Mouse (Mus musculus): ENCODE measurements at regions not wholly inside any gene's neighbourhood (a gene's known extent, or its start where the extent isn't known, plus 50 kb on each side); places are given as distances from the start of the nearest gene placed in this dataset.
A peak's percentile ranks its signal among the peaks of the same experiment; 100 is the strongest.

DNA sequence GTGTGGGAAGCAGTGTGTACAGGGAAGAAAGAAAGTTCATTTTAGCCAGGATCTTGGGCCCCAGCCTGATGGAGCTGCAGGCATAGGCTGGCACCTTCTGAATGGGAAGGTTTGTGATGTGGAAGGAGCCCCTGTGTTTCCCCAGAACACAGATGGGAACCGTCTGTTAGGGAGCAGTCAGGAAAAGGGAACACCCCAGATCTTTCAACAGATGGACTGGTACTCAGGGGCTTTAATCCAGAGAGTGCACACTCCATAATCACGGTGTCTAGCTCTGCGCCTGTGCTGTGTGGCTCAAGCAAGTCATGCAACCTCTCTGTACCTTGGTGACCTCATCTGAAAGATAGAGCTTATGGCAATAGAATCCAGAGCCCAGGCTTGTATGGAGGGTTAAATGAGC is 109.6 kb downstream of the Efnb1 start:
- Histone ChIP-seq H3K4me2 (no peak overlapping the region), H3K4me3 (no peak overlapping the region), H3K4me1 (replicated peaks) (peaks cover 14% of the 10 kb centered on the region), H3K9ac (no peak overlapping the region), H3K27me3 (replicated peaks) (peaks cover 37% of the 10 kb centered on the region), H3K9me3 (replicated peaks) (no peaks in the 10 kb centered on the region), H3K36me3 (no peaks in the 10 kb centered on the region), H3K27ac (ENCODE audit: poor library complexity, severe bottlenecking) (no peak overlapping the region)
- 82% methylated on average over 3 of the region's 3 CpGs for WGBS
- ATAC-seq (ENCODE audit: insufficient number of reproducible peaks, low FRiP score) = no peak

DNA sequence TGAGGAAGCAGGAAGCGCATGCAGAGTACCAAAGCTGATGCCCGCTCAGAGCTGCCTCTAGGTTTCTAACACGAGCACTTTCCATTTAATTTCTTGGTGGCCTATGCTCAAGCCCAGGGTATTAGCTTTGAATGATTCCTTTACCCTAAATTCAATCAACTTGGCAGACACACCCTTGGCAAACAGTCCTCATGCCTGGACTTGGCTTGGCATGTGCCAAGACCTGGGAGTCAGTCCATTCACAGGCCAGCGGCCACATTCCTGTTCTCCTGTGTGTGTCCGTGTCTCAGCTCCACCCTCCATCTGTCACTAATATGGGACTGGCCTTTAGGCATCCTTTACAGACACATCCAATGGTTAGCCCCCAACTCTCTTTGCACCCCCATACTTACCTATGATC is 107.3 kb downstream of the Efnb1 start:
- H3K27ac ChIP-seq (ENCODE audit: poor library complexity, severe bottlenecking) = no peak overlapping the region
- no peaks in the 10 kb centered on the region for H3K9me3 ChIP-seq (replicated peaks)
- H3K27me3 ChIP-seq (replicated peaks) = peaks cover 47% of the 10 kb centered on the region
- H3K4me3 ChIP-seq = no peak overlapping the region
- H3K9ac ChIP-seq = no peak overlapping the region
- WGBS = 86% methylated on average over 5 of the region's 5 CpGs
- H3K36me3 ChIP-seq = no peaks in the 10 kb centered on the region
- ATAC-seq (ENCODE audit: insufficient number of reproducible peaks, low FRiP score) = no peak
- H3K4me1 ChIP-seq (replicated peaks) = peaks cover 14% of the 10 kb centered on the region
- H3K4me2 ChIP-seq = no peak overlapping the region

DNA sequence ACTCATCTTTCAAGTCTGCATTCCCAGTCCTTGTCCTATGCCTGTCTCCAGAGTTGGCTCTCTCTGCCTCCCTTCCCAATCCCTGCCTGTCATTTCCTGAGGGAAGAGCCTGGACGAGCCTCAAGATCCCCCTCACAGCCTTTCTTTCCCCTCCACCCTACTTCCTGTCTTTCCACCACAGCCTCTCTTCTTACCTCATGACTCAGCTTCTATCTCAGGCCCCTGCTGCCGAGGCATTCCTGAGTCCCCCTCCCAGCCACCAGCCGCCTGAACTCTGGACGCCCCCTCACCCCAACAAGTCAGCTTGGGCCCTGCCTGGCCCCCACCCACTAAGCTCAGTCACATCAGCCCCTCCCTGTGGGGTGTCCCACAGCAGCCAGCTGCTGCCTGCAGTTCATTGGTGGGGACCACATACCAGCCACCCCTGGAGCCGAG is 105.8 kb downstream of the Efnb1 start:
- Histone ChIP-seq H3K27ac (ENCODE audit: poor library complexity, severe bottlenecking) (no peak overlapping the region), H3K27me3 (replicated peaks) (peaks cover 39% of the 10 kb centered on the region), H3K4me1 (replicated peaks) (peaks cover 14% of the 10 kb centered on the region), H3K4me3 (no peak overlapping the region), H3K4me2 (no peak overlapping the region), H3K9me3 (replicated peaks) (no peaks in the 10 kb centered on the region), H3K36me3 (no peaks in the 10 kb centered on the region), H3K9ac (no peak overlapping the region)
- peak; percentile 45; the same call in 1 of the 2 replicates for ATAC-seq (ENCODE audit: insufficient number of reproducible peaks, low FRiP score)
- 32% methylated on average over 5 of the region's 5 CpGs for WGBS

GRCm38 (mm10) chrX:99233035-99233434 is 97.1 kb downstream of the Efnb1 start:
- no peak for ATAC-seq (ENCODE audit: insufficient number of reproducible peaks, low FRiP score)
- H3K27me3 ChIP-seq (replicated peaks) = peaks cover 28% of the 10 kb centered on the region

DNA sequence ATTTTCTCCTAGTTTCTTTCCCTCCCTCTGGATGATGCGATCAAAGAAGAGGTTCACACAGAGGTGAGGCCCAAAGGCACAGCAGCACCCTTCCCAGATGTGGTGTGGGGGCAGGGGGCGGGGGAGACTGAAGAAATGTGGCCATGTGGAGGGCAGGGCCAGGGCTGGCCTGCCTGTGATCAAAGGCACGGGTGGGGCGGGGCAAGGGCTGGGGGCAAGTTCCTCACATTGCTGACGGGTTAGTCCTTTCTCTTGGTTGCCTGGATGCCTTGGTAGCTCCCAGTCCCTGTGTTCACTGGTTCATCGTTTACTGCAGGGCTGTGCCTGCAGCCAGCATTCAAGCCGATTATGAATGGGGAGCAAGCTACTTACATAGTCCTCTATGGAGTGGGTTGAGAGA is 96.4 kb downstream of the Efnb1 start:
- Histone ChIP-seq H3K36me3 (no peaks in the 10 kb centered on the region), H3K9ac (no peak overlapping the region), H3K4me3 (no peak overlapping the region), H3K27me3 (replicated peaks) (peaks cover 26% of the 10 kb centered on the region), H3K4me1 (replicated peaks) (0 out of 2 replicates have a peak, but pooled peaks cover 9% of the 10 kb centered on the region), H3K9me3 (replicated peaks) (no peaks in the 10 kb centered on the region), H3K4me2 (no peak overlapping the region), H3K27ac (ENCODE audit: poor library complexity, severe bottlenecking) (no peak overlapping the region)
- no peak for ATAC-seq (ENCODE audit: insufficient number of reproducible peaks, low FRiP score)
- WGBS = 51% methylated on average over 5 of the region's 7 CpGs

More at GRCm38 (mm10) chrX:99233035-99233434, 97.1 kb downstream of the Efnb1 start:
- 51% methylated on average over 3 of the region's 3 CpGs for WGBS
- Histone ChIP-seq H3K27ac (ENCODE audit: poor library complexity, severe bottlenecking) (no peak overlapping the region), H3K4me2 (no peak overlapping the region), H3K4me3 (no peak overlapping the region), H3K4me1 (replicated peaks) (0 out of 2 replicates have a peak, but pooled peaks cover 9% of the 10 kb centered on the region), H3K9ac (no peak overlapping the region), H3K36me3 (no peaks in the 10 kb centered on the region), H3K9me3 (replicated peaks) (no peaks in the 10 kb centered on the region)

DNA sequence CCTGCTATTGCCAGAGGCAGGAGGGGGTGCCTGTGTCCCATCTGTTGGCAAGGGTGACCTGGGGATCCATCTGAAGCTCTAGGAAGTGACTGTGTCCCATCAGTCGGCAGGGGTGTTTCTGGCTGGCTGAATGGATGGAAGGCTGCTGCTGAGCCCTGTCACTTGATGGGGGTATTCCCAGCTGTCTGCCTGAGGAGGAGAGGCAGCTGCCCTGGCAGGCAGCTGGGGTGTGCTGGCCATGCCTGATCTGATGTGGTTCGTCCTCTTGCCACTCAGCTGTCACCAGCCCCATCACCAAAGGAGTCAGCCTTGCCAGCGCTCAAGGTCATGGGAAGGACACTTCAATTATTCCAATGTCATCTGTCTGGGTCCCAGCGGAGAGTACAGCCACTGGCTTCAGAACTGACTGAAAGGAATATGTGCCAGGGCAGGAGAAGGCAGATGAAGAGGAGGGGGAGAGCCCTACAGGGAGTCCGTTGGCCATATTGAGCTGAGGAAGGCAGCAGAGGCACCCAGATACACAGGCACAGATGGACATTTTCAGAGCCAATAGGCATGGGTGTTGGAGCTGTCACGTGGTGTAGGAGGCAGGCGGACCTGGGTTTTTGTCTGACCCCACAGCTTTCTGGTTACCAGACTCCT is 89.3 kb downstream of the Efnb1 start:
- Histone ChIP-seq H3K4me1 (replicated peaks) (peaks cover 12% of the 10 kb centered on the region), H3K9me3 (replicated peaks) (no peaks in the 10 kb centered on the region), H3K36me3 (no peaks in the 10 kb centered on the region), H3K27ac (ENCODE audit: poor library complexity, severe bottlenecking) (no peak overlapping the region; the same call in 1 of the 2 replicates), H3K27me3 (replicated peaks) (peaks cover 49% of the 10 kb centered on the region), H3K9ac (no peak overlapping the region), H3K4me2 (no peak overlapping the region), H3K4me3 (no peak overlapping the region)
- 64% methylated on average over 7 of the region's 7 CpGs for WGBS
- 0 out of 2 replicates have a peak, but pooled peaks have one; percentile 29 for ATAC-seq (ENCODE audit: insufficient number of reproducible peaks, low FRiP score)

DNA sequence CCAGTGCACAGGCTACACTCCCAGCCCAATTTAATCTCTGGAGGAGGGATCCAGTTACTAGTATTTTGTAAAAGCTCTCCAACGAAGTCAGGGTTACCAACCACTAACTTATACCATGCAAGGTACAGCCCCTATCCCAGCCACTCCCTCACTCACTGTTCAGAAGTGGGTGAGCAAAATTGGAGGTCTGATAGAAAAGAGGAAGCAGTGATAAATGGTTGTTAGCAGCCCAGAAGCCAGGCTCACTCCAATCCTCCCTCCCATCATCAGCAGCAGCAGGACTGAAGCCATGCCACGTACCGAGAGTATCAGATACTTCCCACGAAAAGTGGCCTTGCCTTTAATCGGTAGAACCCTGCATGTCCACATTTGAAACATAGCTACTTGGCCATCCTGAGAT is 86.1 kb downstream of the Efnb1 start:
- no peaks in the 10 kb centered on the region for H3K36me3 ChIP-seq
- no peak overlapping the region for H3K4me2 ChIP-seq
- peaks cover 63% of the 10 kb centered on the region for H3K27me3 ChIP-seq (replicated peaks)
- H3K4me3 ChIP-seq = no peak overlapping the region
- no peak for ATAC-seq (ENCODE audit: insufficient number of reproducible peaks, low FRiP score)
- peaks cover 19% of the 10 kb centered on the region for H3K4me1 ChIP-seq (replicated peaks)
- 74% methylated on average over 5 of the region's 5 CpGs for WGBS
- H3K27ac ChIP-seq (ENCODE audit: poor library complexity, severe bottlenecking) = no peak overlapping the region
- H3K9ac ChIP-seq = no peak overlapping the region
- H3K9me3 ChIP-seq (replicated peaks) = no peaks in the 10 kb centered on the region

DNA sequence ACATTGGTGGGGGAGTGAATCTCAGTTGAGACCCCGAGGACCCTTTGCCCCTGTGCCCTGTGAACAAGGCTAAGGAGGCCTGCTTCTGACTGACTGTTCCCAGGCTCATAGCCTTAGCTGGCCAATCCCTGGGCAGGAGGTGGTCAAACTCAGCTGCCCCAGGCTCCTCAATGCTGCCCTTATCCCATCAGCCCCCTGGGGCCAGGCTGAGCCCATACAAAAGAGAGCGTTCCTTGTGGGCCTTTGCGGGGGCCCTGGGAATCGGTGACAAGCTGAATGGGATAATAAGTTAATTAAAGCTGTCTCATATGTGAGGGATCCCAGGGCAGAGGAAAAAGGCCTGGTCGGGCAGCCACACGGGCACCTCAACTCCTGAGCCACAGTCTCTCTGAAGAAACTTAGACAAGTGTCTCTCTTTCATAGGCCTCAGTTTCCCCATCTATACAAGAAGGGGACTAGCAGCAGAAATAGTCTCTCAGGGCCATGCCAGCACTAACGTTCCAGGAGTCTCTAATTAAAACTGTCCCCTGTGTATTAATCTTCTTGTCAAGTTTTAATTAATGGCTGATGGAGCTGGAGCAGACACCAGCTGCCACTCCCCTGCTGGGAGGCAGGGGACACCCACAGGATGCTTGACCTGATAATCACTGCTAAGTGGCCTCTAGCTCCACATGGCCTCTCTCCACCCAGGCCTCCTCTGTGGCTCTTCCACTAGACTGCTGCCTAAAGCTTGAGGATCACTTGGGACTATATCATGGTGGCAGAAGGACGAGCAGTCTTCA is 84.9 kb downstream of the Efnb1 start:
- no peak overlapping the region for H3K9ac ChIP-seq
- WGBS = 50% methylated on average over 8 of the region's 8 CpGs
- peaks cover 69% of the 10 kb centered on the region for H3K27me3 ChIP-seq (replicated peaks)
- no peak overlapping the region for H3K27ac ChIP-seq (ENCODE audit: poor library complexity, severe bottlenecking)
- H3K4me1 ChIP-seq (replicated peaks) = peaks cover 19% of the 10 kb centered on the region
- no peaks in the 10 kb centered on the region for H3K36me3 ChIP-seq
- H3K4me2 ChIP-seq = no peak overlapping the region
- H3K9me3 ChIP-seq (replicated peaks) = no peaks in the 10 kb centered on the region
- ATAC-seq (ENCODE audit: insufficient number of reproducible peaks, low FRiP score) = no peak
- no peak overlapping the region for H3K4me3 ChIP-seq

- H3K4me3 ChIP-seq = no peak overlapping the region
- no peak overlapping the region for H3K4me2 ChIP-seq
- H3K9me3 ChIP-seq (replicated peaks) = no peaks in the 10 kb centered on the region
- 40% methylated on average over 7 of the region's 7 CpGs for WGBS
- no peak for ATAC-seq (ENCODE audit: insufficient number of reproducible peaks, low FRiP score)
- peaks cover 59% of the 10 kb centered on the region for H3K27me3 ChIP-seq (replicated peaks)
- H3K27ac ChIP-seq (ENCODE audit: poor library complexity, severe bottlenecking) = no peak overlapping the region
- no peak overlapping the region for H3K9ac ChIP-seq
- no peaks in the 10 kb centered on the region for H3K36me3 ChIP-seq
- peaks cover 36% of the 10 kb centered on the region for H3K4me1 ChIP-seq (replicated peaks)
These were observed 82.3 kb downstream of the Efnb1 start for GRCm38 (mm10) chrX:99218213-99218612.

DNA sequence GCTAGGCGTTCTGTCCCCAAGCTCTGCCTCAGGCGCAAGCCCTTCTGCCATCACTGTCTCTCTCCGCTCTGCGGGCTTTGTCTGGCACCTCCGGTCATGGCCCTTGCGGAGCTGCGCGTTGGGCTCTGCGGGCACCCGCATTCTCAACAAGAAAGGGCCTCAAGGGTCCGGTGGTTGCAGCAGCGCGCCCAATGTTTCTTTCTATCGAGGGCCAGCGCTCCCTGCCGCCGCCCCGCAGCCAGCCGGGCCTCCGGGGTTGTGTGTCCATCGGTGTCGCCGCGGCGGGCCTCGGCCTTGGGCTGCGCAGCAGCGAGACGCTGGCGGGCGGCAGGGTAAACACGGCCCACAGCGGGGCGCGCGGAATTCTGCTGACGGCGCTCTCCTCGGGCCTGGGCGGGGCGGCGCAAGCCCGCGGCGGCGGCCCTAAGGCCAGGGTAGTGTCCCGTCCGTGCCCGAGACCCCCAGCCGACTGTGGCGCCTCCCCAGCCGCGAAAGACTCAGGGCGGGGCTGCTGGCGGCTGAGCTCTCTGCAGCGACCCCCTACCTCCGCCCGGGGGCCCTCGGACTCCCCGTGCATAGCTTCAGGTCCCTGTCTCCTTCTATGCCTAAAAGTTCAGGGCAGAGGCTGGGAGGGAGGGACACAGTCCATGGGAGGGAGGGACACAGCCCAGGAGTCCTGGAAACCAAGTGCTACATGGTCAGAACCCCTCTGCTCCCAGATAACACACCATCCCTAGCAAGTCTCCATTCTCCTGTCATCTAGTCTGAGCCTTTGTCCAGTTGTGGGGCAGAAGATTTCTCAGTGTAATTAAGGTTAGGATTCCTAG is 80.9 kb downstream of the Efnb1 start:
- Histone ChIP-seq H3K4me1 (replicated peaks) (peaks cover 41% of the 10 kb centered on the region), H3K4me2 (peak overlapping the region; percentile 67), H3K4me3 (peak overlapping the region; percentile 44), H3K27me3 (replicated peaks) (peaks cover 48% of the 10 kb centered on the region), H3K9me3 (replicated peaks) (no peaks in the 10 kb centered on the region), H3K9ac (peak overlapping the region; percentile 67), H3K36me3 (no peaks in the 10 kb centered on the region), H3K27ac (ENCODE audit: poor library complexity, severe bottlenecking) (peak overlapping the region; percentile 58)
- ATAC-seq (ENCODE audit: insufficient number of reproducible peaks, low FRiP score) = peak; percentile 71
- 23% methylated on average over 60 of the region's 60 CpGs for WGBS

DNA sequence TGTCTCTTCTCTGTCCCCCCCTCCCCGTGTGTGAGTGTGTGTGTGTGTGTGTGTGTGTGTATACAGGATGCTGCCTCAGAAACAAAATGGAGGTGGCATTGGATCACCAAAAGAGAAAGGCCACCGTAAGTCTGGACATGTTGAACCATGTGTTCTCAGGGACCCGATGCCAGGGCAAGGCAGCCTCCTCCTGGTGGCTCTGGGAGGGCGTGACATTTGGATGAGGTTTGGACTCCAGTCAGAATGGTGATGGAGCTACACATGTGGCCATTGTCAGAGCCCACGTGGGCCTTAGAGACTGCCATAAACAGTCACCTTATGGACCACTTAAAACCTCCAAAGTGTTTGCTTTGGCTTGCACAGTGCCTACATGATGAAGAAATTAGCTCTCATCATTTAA is 80.0 kb downstream of the Efnb1 start:
- Histone ChIP-seq H3K9me3 (replicated peaks) (no peaks in the 10 kb centered on the region), H3K4me1 (replicated peaks) (peaks cover 41% of the 10 kb centered on the region), H3K27ac (ENCODE audit: poor library complexity, severe bottlenecking) (no peak overlapping the region), H3K9ac (no peak overlapping the region), H3K4me3 (no peak overlapping the region), H3K4me2 (peak overlapping the region; percentile 67; the same call in 1 of the 2 replicates), H3K36me3 (no peaks in the 10 kb centered on the region), H3K27me3 (replicated peaks) (peaks cover 41% of the 10 kb centered on the region)
- WGBS = 63% methylated on average over 5 of the region's 5 CpGs
- ATAC-seq (ENCODE audit: insufficient number of reproducible peaks, low FRiP score) = no peak

Measured in heart, embryonic 12.5 days (tissue).